ENCODE assay signal across 11 mouse cellular contexts in genomic region chr4:88167008-88167862, GRCm38 (mm10).
DNase-seq lines count a peak whose midpoint lies in the region; ATAC-seq lines count a peak whose summit lies in the region.
"Had no signal": no experiment of that assay in that cellular context is flagged by ENCODE, and none has a peak within 500 bp of the region (broad histone marks: within the 10 kb centered on the region; RNA-seq: fewer than 3 reads in every experiment).

No protein-coding gene starts in this region.

- H3K9ac ChIP-seq in liver, embryonic 11.5 days (ENCODE audit: low read depth, low read length): no peak overlapping the region
- H3K9ac ChIP-seq in liver, embryonic 12.5 days: no peak overlapping the region

- no peak for DNase-seq in liver, embryonic 11.5 days (ENCODE audit: low spot score)
- DNase-seq in liver: no peak
- peak; percentile 43 to 56 for DNase-seq in cerebellum, adult 18-20 months
- DNase-seq in thymus, postnatal 14 days: peak; percentile 15
- no peak for DNase-seq in frontal cortex, postnatal 14 days (ENCODE audit: low spot score in 2 of 2)
- no peak for DNase-seq in embryo, embryonic 10.5 days (ENCODE audit: low spot score)
- no peak for DNase-seq in urinary bladder, adult 2 months (ENCODE audit: low spot score)
- DNase-seq: gastrocnemius, postnatal 10 days; kidney, adult 8-10 months had no signal

- WGBS in liver, embryonic 11.5 days: 65% methylated on average over 7 of the region's 7 CpGs
- WGBS in liver, embryonic 12.5 days (ENCODE audit: insufficient replicate concordance): 55% methylated on average over 7 of the region's 7 CpGs

- H3K36me3 ChIP-seq in liver, embryonic 11.5 days (ENCODE audit: control insufficient read depth, insufficient read depth, low read length): no peaks in the 10 kb centered on the region
- H3K36me3 ChIP-seq in liver, embryonic 12.5 days: no peaks in the 10 kb centered on the region

- peak; percentile 81 for ATAC-seq in liver, embryonic 11.5 days (replicated peaks; ENCODE audit: low FRiP score)
- peak; percentile 87 for ATAC-seq in liver, embryonic 12.5 days

- no peak overlapping the region for H3K27ac ChIP-seq in liver, embryonic 11.5 days (ENCODE audit: low read depth, low read length)
- no peak overlapping the region for H3K27ac ChIP-seq in liver, embryonic 12.5 days

- peaks cover 3% of the 10 kb centered on the region for H3K4me1 ChIP-seq in liver, embryonic 11.5 days (replicated peaks; ENCODE audit: control insufficient read depth, insufficient read depth, low read length)
- H3K4me1 ChIP-seq in liver, embryonic 12.5 days: peaks cover 16% of the 10 kb centered on the region

- H3K9me3 ChIP-seq in liver, embryonic 11.5 days (ENCODE audit: control insufficient read depth, low read length): no peaks in the 10 kb centered on the region
- no peaks in the 10 kb centered on the region for H3K9me3 ChIP-seq in liver, embryonic 12.5 days (replicated peaks)

- H3K27me3 ChIP-seq in liver, embryonic 11.5 days (replicated peaks; ENCODE audit: control insufficient read depth, insufficient read depth, low read length): no peaks in the 10 kb centered on the region
- no peaks in the 10 kb centered on the region for H3K27me3 ChIP-seq in liver, embryonic 12.5 days (replicated peaks)

- no peak overlapping the region for H3K4me2 ChIP-seq in liver, embryonic 11.5 days
- H3K4me2 ChIP-seq in liver, embryonic 12.5 days: no peak overlapping the region

- H3K4me3 ChIP-seq in liver, embryonic 11.5 days (ENCODE audit: low read depth, low read length): no peak overlapping the region
- no peak overlapping the region for H3K4me3 ChIP-seq in liver, embryonic 12.5 days
- H3K4me3 ChIP-seq: erythroblast, embryonic 14.5 days had no signal

Comparison
In these comparisons a context has a peak if more than half of its experiments do, and no peak if none do; other contexts are left out.
1. DNase-seq: peak in cerebellum, adult 18-20 months (2 of 2) and thymus, postnatal 14 days (single experiment); none in liver, embryonic 11.5 days (single experiment), liver (single experiment), frontal cortex, postnatal 14 days (0 of 2), embryo, embryonic 10.5 days (single experiment) and urinary bladder, adult 2 months (single experiment).